Mouse (Mus musculus) CD4-positive, CD25-positive, alpha-beta regulatory T cell, adult 9 weeks (primary cell): ENCODE data around the gene Lrrc49. TPM values are rescaled to one million over a fixed set of nuclear protein-coding genes. Genes with fewer than 3 reads are reported as not detected.

ENCODE experiments used
- polyA plus RNA-seq: library from polyadenylated mRNA; unstranded; fragments of 100-300 nt; shearing (Covaris generic); gene quantifications from one replicate; pipeline ENCODE4 v1.2.1, GENCODE M21; 2017

Lrrc49 gene
- 1.1 TPM for polyA plus RNA-seq

GRCm38 (mm10) chr9:60687891-60688324, at the start of gene Lrrc49:
Gene Lrrc49 (minus strand): TSS chr9:60688158.

DNA sequence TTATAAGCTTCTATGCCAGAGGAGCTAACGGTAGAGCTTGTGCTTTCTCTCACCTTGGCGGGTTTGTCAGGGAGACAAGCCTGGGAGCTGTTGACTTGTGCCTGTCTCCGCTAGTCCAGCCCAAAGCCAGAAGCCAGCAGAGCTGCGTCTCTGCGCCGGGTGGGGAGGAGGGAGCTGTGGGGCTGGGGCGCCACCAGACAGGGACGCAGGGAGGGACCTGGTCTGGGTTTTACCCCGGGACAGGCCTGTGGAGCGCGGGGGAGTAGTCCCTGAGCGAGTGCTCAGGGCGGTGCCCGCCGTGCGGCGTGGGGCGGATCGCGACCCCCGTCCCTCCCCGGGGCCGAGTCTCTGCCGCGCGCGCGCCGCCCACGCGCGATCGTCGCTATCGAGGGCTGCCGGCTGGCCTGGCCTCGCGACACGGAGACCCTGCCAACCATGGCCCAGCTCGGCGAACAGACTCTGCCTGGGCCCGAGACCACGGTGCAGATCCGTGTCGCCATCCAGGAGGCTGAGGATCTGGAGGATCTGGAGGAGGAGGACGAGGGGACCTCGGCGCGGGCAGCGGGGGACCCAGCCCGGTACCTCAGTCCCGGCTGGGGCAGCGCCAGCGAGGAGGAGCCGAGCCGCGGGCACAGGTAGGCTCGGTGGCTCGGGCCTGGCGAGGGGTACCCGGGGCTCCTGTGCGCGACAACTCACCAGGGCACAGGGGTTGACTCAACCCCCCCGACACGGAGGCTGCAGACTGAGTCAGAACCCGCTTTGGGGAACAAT, 25.0 kb upstream of the Lrrc49 start, which contains the start of gene Larp6:
Gene Larp6, plus strand, starts transcription at position 219 of the 771 bp plus-strand sequence.

GRCm38 (mm10) chr9:60521806-60522264, 166.1 kb downstream of the Lrrc49 start, which contains the start of gene Thsd4:
Gene Thsd4 (minus strand): TSS chr9:60522046.

Other genes with a start within 250 kb of the Lrrc49 start
- gene Thsd4, start 166.1 kb downstream of the Lrrc49 start, polyA plus RNA-seq: not detected
- gene Larp6, start 24.8 kb upstream of the Lrrc49 start, polyA plus RNA-seq: not detected
- gene Uaca, start 106.4 kb upstream of the Lrrc49 start, polyA plus RNA-seq: not detected